Mouse (Mus musculus): ENCODE measurements at regions not wholly inside any gene's neighbourhood (a gene's known extent, or its start where the extent isn't known, plus 50 kb on each side); places are given as distances from the start of the nearest gene placed in this dataset.
"Not testable (repeated sequence)": the region's sequence is repeated elsewhere in the genome, so short reads cannot be mapped to it uniquely, and the experiment has no call there.

DNA sequence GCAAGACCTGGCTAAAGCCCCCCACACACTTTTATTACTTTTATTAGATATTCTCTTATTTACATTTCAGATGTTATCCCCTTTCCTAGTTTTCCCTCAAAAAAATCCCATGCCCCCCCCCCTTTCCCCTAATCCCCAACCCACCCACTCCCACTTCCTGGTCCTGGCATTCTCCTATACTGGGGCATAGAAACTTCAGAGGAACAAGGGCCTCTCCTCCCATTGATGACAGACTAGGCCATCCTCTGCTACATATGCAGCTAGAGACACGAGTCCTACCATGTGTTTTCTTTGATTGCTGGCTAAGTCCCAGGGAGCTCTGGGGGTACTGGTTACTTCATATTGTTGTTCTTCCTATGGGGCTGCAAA, 116.8 kb downstream of the Rfpl4b start:
- not testable (repeated sequence) for DNase-seq

DNA sequence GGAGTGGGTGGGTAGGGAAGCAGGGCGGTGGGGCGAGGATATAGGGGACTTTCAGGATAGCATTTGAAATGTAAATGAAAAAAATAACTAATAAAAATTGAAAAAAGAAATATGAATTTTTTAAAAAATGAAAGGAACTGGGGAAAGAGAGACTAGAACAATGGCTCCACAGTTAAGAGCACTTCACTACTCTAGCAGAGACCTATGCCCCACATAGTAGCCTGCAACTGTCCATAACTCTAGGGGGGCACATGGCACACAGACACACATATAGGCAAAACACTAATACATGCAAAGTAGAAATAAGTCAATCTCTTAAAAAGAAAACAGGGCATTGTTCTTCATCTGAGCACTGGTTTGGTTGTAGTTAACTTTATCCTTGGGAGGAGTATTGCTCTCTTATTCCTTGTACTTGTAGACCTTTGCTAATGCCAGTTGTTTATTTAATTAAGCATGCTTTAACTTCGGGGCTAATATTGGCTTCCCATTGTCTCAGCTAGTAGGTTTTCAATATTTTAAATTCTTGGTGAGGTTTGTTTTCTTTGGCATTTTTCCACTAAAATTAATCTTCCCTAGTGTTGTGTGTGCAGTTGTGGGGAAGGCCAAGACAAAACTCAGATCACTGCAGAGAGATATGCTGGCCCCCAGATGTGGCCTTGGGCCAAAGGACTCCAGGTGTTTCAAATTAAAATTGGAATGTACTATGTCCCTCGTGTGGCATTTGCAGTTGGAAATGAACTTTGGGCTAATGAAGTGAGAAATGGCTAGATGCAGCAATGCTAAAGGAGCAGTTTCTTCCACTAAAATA, 117.4 kb downstream of the Rfpl4b start:
- DNase-seq = no peak

DNA sequence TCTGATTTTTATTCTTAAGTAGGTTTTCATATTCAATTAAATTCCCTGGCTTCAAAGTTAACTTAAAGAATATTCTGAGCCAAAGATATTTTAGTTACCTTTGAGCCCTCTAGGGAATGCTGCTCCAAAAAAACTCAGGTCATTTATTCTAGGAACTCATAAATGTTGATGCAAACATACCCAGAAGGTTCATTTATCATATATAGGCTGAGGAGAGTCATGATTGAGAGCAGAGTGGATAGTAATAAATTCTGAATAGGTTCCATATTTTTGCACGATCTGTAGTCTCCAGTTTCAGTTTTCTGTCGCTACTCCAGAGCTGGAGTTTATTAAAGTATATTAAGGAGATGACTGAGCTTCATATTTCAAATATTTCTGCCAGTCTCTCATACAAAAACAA, 144.1 kb downstream of the Rfpl4b start:
- no peak for DNase-seq

DNA sequence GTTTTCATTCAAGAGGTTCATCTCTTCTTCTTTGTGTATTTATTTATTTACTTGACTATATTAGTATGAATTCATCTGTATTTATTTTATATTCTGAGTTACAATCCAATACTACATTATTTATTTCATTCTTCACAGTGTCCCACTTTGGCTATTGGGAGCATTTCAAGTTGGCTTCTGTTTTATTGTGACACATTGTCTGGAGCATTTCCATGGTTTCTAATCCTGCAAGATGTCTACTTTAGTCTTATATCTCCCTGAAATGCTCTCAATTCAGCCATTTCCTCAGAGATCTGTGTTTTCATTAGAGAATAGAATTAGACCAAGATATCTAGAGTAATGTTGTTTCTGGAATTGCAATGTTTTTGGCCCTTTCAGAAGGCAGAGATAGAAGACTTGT, 153.0 kb downstream of the Rfpl4b start:
- DNase-seq = peak; percentile 58

DNA sequence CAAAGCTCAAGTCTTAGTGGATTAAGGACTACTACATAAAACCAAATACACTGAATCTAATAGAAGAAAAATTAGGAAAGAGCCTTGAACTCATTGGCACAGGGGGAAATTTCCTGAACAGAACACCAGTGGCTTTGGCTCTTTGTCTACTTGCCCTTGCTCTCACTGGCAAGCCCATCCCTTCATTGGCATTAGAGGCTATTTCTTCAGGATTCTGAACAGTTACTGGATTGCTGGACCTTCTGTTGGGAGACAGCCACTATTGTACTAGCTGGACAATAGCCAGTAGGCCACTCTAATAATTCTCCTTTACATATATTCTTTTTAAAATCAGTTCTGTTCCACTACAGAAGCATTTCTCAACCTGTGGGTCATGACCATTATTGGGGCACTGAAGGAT, 153.7 kb downstream of the Rfpl4b start:
- peak; percentile 47 for DNase-seq

DNA sequence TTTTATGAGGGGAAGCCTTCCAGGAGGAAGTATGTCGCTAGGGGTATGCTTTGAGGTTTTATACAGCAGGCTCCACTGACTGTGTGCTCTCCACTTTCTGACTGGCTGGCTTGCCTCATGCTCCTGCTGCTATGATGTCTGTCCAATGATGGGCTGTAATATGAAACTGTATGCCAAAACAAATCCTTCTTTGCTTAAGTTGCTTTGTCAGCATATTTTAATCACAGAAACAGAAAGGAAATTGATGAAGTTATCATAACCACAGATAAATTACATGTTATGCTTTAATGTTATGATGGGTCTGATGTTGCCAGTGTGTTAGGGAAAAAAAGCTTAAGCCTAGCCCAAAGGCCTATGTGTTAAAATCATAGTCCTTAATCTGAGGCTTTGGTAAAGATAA, 185.9 kb downstream of the Rfpl4b start:
- no peak for DNase-seq

DNA sequence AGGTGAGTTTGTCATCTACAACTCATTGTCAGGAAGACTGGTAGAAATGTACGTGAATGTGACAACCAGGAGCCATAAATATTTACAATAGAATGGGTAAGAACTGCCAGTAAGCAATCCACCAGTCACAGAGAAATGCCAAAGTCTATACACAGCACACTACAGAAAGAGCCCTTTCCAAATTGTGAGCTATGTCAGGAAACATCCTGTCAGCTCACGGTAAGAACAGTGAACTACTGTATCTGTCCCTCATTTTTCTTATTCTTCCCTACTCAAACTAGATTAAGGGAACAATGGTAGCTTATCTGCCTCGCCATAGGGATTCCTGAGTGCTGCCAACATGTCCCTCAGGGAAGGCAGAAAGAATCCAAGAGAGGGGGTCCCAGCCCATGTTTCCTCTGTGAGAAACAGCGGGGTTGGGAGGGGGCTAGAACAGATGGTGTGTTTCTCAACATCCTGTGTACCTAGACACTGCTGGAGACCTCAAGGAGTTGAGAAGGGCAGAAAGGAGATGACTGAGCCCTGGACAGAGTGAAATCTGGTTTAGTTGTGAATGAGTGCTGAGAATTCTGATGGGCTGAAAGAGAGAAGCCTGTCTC, 191.6 kb downstream of the Rfpl4b start:
- no peak for DNase-seq

DNA sequence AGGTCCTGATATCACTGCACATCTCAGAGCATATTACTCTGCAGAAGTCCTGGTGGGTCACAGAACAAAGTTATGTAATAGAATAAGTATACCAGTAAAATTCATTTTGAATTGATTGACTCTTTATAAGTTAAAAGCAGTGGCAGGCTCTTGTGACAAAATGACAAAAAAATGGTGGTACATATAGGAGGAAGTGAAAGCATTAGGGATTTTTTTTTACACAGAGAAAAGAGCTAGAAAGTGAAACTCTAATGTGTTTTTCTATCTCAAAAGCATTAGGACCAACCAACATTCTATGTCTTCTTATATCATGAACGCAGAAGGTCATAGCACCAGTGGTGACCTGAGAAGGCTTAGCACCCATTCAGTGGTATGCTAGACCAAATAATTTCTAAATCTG, 198.2 kb downstream of the Rfpl4b start:
- DNase-seq = no peak

DNA sequence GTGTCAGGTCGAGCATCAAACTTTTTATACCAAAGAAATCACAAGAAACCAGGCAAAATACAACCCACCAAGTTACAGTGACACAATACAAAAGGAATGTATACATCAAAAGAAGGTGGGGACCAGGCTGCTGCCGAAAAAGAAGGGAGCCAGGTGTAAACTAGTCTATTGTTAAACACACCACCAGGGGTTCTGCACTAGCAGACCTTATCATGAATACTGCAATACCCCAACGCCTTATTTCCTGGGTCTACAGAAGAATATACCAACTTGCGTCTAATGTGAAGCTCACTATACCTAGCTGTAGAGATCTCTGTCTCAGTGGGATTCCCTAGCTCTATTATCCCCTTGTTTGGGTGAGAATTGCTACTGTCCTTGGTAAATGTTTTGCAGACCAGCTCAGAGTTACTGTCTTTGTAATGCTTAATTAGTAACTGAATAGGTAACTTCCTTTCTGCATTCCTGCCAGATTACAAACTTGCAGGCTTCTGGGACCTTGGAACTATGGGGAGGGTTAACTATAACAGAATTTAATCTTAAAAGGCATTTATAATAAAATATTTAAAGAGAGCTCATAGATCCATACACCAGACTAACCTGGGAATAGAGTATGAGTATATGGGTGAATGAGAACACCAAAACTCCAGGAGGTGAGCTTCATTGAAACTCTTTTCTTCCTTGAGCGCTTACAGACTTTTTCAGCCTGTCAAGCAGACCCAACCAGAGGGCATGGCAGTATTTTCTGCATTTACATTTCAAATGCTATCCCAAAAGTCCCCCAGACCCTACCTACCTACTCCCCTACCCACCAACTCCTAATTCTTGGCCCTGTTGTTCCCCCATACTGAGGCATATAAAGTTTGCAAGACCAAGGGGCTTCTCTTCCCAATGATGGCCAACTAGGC, 211.7 kb downstream of the Rfpl4b start:
- DNase-seq = no peak

DNA sequence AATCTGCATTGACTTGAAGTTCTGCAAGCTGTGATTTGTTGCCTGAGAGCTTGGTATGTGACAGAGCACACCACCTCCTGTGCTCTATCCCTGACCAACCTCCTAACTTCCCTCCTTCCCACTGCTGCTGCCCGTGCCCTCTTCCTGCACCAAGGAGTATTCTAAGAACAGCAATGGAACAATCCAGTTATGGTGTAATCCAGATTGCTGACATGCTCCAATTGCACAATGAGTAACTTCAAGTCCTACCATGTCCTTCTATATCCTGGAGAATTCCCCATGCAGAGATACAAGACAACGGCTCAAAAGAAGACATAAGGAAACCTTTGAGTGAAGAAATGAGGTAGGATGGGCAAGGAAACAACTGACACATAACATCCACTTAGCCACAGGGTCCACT, 235.5 kb downstream of the Rfpl4b start:
- DNase-seq = no peak

DNA sequence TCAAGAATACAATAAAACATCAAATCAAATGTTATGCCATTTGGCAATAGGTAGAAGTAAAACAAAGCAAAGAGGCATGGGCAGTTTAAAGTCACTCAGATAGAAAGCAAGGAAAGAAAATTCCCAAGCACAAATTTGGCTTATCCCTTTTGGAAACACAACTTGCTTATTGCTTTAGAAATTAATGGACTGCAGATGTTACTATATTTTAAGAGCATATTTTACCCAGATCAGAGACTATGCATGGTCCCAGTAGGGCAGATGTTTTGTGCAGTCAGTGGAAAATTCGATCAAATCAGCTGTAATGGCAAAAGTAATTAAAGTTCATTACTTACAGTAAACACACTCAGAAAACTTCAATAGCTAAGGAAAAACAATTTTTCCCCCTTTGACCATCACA, 245.9 kb downstream of the Rfpl4b start:
- no peak for DNase-seq

DNA sequence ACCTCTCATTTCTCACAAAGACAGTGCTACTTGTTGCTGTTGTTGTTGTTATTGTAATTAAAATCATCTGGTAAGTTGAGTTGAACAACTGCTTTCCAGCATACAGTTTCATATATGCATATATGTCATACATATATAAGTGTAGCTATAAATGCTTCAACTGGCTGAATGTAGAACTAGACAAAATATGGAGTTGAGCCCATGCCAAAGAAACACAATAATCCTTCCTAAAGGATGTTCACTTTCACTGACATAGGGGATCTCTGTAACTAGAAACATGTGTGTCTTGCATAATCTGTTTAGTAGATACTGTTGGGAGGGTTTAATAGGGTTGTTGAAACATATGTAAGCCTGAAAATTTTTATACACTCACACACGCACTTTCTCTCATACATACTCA, 247.9 kb downstream of the Rfpl4b start:
- DNase-seq = no peak

DNA sequence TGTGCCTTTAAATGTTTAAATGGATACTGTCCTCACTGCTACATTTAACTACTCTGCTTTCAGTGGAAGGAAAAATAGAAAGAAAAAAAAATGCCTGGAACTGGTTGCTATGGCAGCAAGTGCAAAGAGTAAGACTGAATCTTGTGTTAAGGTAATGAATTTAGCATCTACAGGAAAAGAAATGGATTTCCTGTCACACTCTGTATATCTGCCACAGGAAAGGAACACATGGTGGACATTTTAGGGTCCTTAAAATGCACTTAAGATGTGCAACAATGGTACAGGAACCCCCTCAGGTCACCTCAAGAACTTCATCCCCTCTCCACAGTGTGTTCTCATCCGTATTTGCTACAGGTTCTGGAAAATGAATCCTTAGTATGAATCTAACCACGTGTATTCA, 248.4 kb downstream of the Rfpl4b start:
- DNase-seq = no peak

DNA sequence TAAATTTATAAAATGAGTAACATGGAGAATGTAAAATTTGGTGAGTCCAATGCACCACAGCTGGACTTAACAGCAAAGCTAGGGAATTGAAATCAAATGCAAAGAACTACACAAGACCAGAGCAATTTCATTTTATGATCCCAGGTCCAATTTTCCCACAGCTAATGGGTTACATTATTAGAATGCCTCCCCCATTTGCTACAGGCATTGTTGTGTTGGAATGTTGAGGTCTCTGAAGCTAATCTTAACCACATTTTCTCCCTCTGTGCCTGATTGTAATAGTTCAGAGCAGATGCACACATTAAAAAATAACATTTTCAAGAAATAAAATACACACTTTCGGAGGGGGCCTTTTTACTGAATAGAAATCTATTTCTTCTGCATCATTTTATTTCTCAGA, 254.3 kb downstream of the Rfpl4b start:
- DNase-seq = no peak

DNA sequence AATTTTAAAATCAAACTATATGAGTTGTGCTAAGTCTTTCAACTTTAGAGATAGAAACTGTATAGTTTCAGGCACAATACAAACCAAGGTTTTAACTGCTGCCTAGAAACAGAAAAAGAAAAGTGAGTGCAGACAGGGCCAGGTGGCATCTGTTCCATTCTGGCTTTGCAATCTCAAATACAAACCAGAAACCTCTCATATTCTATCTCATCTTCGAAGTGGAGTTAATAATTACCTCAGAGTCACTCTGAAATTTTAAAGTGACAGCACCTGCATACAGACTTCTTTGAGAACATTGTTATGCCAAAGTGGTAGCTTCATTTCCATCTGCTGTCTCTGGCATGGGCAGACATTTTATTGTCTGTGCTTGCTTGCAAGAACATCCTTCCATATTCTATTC, 255.2 kb downstream of the Rfpl4b start:
- DNase-seq = no peak

DNA sequence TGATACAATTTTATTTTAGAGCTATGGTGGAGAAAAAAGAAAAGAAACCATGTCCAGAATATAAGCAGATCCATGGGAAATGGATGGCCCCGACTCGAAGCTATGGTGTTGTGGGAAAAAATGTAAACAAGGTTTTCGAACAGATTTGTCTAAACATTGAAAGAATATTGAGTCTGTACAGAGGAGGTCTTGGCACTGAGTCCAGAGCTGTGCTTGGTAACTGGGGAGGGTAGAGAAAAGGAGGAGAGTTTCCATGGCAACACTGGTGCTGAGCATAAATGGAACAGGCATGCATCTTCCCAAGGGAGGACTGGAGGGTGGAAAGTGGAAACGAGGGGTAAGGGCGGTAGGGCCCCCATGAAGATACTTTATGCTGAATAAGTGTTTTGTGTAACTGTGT, 266.5 kb downstream of the Rfpl4b start:
- peak; percentile 2 for DNase-seq

DNA sequence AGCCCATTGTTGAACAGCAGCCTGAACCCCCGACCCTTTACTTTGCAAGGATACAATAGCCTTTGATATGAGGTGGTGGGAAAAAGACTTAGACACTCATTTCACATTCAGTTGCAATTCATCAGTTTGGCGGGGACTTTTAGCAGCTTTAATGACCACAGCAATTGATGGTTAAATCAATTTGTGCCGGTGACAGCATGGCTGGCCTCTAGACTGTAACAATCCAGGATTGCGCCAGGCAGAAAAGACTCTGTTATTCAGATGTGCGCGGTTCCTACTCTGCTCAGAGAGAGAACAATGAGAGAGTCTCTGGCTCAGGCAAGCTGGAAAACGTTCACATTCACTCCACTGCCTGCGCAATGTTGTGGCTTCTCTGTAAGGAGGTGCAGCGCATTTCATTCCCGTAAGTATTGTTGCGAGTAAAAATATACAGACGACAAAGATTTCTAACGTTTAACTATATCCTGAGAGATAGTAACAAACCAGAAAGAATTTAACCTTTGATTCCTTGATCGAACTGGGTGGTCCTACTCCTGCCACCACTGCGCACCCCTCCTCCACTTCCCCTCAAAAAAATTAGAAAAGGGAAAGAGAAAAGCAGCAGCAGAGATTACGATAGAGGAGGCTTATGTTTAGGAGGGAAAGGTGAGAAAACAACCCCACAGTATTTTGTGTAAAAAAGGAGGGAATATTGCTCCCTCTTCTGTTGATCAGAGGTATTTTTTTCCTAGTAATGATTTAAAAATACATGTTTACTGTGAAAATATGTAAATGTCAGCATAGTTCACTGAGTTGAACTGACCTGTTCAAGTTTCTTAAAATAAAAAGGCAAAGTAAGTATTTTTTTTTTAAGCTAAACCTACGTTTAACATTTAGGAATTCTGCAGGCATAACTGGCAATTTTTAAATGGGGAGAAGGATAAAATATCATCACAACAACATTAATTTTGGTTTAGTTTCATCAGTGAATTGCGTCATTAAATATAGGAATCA, 267.6 kb downstream of the Rfpl4b start:
- peak; percentile 16 for DNase-seq

DNA sequence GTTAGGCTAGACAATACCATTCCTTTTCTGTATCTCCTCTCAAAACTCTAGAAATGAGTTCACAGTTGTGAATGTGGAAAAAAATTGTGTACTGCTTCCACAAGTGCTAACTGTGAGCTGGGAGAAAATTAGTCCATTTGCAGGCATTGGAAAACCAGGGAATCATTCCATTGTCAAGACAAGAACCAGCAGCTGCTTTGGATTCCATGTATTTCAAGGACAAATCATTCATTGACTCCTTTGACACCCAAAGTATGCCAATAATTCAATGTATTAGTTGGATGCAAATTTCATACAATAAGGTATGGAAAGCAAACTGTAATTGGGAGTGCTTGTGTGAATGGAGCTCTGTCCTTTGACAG, 268.3 kb downstream of the Rfpl4b start:
- no peak for DNase-seq

DNA sequence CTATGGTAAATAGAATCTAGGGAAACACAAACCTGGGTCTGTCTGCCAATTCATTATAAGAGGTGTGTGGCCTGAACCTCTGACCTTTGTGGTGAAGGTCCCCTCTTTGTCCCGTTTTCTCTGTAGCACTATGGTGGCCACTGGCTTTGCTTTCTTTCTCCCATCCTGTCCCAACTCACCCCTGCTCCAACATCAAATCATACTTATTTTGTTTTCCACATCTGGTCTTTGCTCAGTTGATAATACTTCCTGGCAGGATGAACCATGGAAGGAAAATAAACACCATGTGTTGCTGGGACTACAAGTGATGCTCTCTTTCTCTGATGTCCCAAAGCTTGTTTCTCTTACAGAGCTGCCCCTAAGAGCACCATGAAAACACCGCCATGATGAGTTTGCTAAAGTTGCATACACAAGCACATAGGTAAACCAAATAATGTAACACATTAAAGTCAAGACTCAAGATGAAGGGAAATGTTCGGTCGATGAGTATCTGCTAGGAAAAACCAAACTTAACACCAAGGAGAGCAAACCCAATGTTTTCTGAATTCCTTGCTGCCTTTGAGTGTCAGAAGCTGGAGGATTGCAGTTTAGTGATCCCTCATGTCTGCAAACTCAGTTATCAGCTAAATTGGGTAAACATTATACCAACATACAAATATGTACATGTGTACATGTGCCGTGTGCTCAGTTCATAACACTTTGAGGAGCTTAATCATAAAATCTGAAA, 269.1 kb downstream of the Rfpl4b start:
- no peak for DNase-seq

DNA sequence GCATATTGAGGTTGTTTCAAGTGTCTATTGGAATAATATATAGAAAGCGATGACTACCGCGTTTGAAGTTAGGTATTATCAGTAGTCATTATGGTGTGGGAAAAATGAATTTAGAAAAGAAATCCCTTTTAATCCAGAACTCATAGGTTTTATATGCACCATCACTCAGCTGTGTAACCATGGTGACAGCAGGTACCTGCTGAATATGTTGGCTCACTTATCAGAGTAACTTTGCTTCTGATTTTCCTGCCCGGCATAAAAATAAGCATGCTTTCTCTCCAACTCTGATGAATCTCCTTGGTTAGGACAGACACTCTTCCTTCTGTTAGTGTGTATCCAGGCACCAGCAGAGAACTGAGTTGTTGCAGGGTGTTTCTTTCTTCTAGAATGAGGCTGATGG, 281.5 kb downstream of the Rfpl4b start:
- DNase-seq = no peak

DNA sequence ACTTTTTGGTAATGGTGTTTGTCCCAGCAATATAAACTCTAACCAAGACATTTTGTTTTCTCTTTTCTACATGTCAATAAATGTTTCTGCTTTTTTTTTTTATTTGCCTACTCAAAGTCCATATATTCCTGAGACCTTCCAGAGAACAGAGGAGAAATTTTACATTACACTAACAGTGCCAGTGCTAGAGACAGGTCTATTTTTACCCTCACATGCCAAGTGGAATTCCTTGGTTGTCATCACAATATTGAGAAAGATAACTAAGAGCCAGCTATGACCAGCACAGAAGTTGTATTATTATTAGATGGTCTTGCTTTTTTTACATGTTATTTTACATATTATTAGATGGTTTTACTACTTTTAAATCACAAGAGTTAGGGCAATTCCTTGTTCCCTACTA, 282.8 kb downstream of the Rfpl4b start:
- DNase-seq = no peak

DNA sequence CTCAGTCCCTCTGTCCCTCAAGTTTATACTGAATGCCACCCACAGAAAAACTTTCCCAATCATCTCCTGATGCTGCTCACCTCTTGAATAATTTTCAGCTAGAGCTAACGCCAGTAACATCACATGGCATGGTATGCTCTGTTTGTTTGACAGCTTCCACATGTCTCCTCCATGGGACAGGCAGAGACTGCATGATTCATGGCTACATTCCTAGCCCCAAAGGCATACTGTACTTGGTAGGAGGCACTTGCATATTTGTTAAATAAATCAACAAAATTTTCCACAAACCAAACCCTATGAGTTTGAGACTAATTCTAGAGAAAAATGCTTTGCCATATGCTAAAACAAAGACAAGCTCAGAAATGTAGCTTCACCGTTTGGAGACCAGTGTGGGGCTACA, 304.9 kb downstream of the Rfpl4b start:
- no peak for DNase-seq

All from cerebellum, adult 9-11 months (tissue).